Mouse (Mus musculus) CH12F3 (cell line): ENCODE data around the gene Dmc1.

Experiments used
- in situ Hi-C: fragments of 300-500 bp; cut with MboI; formaldehyde crosslinking; loops from 2 replicates; pipeline ENCODE4 v1.14.3; 2020; ENCODE audit warnings: low sequenced_read_pairs

The Dmc1 gene

DNA sequence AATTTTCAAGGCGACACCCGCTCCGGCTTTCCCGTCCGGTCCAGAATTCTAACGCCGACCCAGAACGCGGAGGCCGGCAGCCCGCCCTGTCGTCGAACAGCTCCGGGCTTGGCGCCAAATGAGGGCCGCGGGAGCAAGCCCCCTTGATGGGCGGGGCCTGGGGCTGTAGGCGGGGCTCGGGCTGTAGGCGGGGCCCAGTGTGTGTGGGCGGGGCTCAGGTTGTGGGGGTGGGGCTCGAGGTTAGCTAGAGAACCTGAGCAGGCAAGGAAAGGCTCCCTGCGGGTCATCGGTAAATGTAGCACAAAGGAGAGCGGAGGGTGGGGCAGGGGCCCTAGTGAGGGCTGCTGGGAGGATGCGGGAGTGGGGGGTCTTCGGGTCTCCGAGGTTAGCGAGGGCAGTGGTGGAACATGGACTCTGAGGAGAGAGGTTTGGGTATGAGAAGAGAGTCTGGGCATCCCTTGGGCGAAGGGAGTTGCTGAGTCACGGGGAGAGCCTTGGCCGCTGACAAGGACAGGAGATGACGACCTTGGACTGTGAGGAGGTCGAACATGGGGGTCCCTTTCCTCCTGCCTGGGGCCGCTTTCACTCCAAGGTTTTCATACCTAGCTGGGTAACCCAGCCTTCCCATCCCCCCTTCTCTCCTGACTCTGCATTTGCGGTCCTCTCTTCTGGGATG lies at the start of gene Dmc1:
TSS of gene Dmc1 (minus strand) at position 120 of the 676 bp plus-strand sequence.
- in situ Hi-C loops = no loop called here

DNA sequence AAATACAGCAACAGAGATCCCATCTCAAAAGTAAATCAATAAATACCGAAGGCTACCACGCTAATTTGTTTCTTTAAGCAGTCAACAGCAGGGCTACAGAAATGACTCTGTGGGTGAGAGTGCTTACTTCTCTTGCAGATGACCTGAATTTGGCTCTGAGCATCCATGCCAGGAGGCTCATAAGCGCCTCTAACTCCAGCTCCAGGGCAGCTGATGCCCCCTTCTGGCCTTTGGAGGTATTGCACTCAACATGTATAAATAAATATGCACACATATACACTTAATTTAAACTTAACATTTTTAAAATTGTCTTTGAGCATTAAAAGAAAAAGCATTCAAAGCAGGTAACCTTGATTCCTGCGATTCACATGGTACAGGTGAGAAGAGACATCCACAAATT lies 46.6 kb upstream of the Dmc1 start:
- in situ Hi-C loops = no loop called here

DNA sequence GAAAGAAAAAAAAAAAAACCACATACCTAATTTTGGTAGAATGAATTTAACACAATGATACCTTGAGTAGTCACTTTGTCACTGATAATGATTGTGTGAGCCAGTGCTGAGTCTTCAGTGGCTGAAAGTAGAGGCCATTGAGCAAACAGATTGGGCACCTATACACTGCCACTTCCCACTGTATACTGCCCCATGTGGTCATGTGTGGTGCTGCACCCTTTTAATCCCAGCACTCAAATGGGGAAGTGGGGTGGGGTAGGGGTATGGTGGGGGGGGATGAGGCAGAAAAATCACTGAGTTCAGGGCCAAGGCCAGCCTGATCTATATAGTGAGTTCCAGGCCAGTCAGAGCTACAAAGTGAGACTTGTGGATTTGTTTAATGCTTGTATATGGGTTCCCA lies 45.7 kb upstream of the Dmc1 start:
- in situ Hi-C loops = no loop called here

DNA sequence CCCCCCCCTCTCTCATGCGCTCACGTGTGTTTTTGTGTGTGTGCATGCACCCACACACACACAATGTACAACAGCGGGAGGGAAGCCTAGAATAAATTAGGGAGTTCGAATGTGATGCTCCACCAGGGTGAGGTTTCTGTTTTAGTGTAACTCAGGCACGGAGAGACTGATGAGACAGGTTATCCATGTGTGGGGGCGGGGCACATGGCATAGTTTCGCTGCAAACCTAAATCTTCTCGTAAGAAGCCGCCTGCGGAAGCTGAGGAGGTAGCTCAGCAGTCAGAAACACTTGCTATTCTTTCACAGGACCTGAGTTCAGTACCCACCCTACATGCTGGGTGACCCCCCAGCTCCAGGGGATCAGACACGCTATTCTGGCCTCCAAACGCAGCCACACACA lies 43.2 kb upstream of the Dmc1 start:
- in situ Hi-C loops = no loop called here

DNA sequence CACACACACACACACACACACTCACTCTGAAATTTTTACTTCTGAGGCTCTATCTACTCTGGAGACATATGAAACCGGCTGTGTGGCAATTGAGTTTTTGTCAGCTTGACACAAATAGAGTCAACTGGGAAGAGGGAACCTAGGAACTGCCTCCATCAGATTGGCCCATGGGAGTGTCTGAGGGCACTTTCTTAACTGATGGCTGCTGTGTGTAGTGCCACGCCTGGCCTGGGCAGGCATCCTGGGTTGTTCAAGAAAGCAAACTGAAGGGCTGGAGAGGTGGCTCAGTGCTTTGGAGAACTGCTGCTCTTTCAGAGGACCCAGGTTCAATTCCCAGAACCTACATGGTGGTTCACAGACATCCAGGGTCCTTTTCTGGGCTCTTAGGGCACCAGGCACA lies 40.6 kb upstream of the Dmc1 start:
- in situ Hi-C loops = no loop called here

DNA sequence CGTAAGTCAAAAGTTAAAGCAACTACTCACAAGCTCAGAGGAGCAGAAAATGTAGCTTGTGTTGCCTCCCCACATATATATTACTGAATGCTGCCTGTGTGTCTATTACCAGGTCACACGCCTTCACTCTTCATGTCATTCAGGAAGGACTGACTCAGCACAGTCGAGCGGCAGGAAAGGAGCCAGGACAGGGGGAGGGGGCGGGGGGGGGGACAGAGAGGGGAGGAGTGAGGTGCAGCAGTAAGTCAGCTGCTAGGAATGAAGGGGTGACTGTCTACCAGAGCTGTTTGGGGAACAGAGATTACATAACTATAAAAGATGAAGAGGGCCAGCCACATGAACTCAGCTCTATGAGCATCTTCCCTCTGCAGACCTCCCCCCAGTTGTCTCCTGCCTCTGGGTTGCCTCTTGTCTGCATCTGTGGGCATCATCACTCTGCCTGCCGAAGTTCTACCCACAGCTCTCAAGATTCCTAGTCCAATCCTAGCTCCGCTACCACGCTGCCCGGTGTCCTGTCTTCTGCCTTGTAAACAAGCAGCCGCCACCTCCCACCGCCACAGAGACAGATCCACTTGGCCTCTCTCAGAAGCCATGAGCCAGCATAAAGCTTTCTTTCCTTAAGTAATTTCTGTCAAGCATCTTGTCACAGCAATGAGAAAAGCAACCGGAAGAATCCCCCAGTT lies 36.4 kb upstream of the Dmc1 start:
- in situ Hi-C loops = no loop called here

DNA sequence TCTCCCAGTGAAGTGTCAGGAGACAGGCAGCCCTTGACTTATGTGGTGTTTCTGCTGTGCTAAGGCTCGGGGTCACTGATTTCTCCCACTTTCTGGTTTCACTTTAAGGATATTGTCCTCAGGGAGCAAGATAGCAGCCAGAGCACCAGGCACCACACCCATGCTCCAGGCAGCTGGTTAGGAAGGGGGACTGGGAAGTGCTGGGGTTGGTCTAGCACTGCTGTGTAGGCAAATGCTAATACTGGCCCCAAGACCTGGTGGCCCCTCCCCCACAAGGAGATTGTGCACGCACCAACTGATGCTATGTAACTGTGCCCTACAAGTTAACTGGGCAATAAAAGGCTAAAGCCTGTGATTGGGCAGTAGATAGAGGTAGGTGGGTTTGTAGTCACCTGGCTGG lies 25.6 kb upstream of the Dmc1 start:
- in situ Hi-C loops = no loop called here

DNA sequence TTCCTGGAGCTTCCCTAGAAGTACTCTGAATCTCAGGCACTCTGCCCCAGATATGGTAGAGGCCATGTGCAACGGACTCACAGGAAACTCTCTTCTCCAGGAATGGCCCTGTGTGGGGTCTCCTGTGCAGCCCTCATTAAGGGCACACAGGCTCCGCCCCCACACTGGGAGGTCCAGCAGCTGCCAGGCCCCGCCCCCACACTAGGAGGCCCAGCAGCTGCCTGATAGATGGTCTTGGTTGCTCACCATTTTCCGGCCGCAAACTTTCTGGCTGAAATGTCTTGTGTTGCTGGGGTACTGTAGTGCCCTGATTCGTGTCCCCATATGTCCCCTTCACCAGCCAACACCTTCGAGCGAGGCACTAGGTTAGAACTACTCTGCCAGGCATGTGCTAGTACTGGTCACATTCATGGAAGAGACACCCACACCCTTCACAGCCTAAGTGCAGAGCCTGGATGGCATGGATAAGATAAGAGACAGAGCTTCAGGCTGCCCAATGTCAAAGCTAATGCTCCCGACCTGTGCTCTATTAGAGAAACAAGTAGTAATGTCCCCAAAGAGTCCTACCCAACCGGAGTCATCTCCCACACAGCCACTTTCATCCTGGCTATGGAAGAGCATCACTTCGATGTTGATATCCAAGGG lies 15.0 kb upstream of the Dmc1 start:
- in situ Hi-C loops = no loop called here

DNA sequence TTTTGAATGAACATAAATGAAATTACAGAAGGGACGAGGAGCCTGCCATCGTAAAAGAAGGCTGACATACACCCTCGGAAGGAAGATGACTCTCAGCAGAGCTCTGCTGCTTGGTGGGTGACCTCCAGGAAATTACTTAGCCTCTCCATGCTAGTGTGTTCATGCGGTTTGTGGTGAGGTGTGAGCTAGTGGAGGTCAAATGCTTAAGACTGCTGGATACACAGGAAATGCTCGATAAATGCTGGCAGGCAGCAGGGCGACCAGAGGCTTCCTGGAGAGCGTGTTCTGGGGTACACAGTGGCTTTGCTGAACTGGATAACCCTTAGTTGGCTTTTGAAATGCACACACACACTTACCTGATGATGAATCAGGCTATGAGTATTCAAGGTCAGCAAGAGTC lies 13.5 kb upstream of the Dmc1 start:
- in situ Hi-C loops = no loop called here

DNA sequence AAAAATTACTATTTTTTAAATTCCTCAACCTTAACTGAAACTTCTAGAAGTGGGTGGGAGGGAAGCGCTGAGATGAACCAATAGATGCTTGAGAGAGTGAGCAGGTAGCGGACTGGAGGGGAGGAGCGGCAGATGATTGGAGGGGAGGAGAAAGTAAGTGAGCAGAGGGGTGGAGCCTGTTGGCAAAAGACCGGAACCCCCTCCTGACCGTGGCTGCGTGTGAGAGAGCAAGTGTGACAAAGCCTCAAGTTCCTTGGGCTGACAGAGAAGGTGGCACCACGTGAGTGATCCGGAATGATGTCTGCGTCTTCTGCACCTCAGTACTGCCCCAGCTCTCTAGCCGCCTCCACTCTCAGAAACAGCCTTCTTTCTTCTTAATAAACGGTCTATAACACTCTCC lies 12.2 kb upstream of the Dmc1 start:
- in situ Hi-C loops = no loop called here

DNA sequence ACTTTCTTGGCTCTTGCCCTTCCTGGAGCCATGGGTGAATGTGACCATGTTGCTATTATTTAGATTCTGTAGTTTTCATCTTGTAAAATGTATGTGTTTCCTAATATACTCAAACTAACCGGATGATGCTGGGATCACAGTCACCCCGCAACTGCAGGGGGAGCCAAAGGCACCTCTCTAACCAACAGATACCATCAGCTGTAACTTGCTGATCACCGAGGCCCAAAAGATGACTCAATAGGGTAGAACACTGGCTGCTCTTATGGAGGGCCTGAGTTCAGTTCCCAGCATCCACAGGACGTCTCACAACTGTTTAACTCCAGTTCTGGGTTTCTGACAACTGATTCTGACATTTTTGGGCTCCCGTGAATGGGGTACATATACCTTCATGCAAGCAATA lies 11.8 kb upstream of the Dmc1 start:
- in situ Hi-C loops = no loop called here

DNA sequence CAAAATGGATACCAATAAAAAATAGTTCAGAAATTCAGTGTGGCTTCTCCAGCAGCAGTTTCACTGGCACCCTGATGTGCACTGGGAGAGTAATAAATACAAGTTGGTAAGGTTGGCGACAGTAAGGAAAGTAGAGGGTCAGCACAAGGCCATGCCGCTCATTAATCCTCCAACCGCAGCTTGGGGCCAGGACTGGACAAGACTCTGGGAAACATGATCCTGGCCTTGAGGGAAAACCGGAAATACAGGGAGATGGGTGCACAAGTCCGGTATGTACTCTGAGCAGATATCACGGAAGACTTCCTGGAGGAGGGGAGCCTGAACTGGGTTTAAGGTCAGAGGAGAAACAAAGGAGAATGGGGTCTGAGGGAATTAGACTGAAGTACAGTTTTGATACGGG lies 10.6 kb upstream of the Dmc1 start:
- in situ Hi-C loops = no loop called here

DNA sequence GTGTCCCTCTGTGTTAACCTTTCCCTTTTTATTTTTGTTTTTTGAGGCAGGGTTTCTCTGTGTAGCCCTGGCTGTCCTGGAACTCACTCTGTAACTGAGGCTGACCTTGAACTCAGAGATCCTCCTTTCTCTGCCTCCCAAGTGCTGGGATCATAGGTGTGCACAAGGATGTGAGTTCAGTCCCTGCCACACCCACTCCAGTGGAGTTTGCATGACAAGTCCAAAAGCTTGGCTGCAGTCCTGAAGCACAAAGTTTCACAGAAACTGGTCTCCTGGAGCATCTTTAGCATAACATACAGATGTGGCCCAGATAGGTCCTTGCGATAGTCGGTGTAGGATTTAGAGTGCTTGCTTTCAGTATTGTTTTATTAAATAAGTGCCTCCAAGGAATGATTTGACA lies 4.3 kb upstream of the Dmc1 start:
- in situ Hi-C loops = no loop called here

DNA sequence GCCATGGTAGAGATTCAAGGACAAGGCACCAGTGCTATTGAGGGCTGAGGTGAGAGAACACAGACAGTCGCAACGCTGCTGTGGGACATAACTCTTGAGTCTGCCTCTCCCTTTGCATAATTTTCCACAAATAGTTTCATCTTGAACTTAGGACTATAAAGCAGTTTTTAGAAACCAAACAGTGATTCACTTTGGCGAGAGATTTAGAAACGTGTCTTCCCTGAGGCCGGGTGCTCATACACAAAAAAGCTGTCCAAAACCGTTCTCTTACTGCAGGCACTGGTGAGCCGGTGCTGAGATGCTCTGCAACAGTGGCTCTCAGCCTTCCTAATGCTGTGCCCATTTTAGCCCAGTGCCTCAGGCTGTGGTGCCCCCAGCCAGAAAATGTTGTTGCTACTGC lies 3.3 kb upstream of the Dmc1 start:
- in situ Hi-C loops = no loop called here

DNA sequence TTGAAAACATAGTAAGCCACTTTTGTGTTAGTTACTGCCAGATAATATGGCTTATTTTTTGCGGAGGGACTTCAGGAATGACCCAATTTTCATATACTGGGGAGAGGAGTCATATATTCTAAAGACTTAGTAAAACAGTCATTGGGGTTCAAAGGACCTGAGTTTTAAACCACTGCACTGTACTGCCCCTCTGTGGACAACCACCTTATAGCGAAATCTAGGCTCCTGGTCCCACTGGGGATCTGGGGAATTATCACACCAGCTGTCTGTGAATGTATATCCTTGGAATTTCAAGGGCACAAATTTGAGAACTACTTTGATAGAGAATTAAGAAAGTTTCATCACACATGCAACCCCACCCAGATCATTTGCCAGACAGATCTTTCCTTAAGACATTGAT lies 2.8 kb upstream of the Dmc1 start:
- in situ Hi-C loops = no loop called here

DNA sequence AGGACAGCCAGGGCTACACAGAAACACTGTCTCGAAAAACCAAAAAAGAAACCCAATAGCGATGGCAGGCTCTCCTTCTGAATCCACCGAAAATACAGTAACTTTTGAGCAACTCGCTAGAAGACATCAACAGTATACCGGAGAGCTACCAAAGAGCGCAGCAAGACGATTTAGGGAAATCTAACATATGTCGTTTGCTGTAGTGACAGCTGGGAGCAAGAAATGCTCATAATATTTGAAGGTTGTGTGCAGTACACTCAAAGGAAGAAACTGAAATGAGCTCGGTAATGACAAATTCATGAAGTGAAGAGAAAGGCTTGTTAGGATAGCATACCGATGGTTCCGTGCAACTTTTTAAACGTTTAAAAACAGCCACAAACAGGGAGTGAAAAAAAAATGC lies 1.3 kb upstream of the Dmc1 start:
- in situ Hi-C loops = no loop called here

DNA sequence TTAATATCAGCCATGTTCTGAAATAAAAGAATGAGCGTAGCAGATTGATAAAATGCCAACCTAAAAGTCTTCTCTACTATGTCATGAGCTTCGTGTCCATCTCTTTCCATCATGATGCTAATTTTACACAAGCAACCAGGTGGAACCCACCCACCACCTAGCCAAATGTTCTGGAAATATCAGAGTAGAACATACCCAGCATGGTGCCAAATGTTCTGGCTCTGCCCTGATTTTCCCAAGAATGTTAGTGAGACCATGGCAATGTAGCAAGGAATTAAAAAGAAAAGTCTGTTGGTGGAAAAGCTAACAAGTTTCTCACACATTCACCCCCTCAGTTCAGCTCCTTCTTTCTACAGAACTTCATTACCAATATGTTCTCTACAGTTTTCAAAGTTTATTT lies 4.7 kb downstream of the Dmc1 start:
- in situ Hi-C loops = no loop called here

DNA sequence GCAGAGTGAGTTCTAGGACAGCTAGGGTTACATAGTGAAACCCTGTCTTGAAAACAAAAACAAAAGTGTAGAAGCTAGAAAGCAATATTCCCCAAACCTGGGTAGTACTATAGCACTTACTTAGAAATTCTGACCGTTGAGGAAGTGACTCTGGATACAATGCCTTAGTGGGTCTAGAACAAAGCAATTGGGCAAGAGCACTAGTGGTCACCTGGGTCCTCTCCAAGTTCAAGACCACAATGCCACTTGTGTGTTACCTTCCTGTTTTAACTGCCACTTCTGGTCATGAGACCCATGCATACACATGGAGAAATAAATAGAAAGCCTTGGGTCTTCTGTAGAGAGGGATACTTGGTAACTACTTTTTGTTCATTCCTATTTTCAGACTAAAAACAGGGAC lies 6.2 kb downstream of the Dmc1 start:
- in situ Hi-C loops = no loop called here

DNA sequence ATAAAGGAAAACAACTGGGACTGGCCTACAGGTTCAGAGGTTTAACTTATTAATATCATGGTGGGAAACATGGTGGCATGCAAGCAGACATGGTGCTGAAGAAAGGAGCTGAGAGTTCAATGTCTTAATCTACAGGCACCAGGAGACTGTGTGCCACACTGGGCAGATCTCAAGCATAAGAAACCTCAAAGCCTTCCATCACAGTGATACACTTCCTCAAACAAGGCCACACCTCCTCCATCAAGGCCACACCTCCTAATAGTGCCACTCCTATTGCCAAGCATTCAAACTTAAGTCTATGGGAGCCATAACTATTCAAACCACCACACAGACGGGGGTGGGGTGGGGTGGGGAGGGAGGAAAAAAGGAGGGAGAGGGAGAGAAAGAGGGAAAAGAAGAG lies 23.3 kb downstream of the Dmc1 start:
- in situ Hi-C loops = no loop called here

DNA sequence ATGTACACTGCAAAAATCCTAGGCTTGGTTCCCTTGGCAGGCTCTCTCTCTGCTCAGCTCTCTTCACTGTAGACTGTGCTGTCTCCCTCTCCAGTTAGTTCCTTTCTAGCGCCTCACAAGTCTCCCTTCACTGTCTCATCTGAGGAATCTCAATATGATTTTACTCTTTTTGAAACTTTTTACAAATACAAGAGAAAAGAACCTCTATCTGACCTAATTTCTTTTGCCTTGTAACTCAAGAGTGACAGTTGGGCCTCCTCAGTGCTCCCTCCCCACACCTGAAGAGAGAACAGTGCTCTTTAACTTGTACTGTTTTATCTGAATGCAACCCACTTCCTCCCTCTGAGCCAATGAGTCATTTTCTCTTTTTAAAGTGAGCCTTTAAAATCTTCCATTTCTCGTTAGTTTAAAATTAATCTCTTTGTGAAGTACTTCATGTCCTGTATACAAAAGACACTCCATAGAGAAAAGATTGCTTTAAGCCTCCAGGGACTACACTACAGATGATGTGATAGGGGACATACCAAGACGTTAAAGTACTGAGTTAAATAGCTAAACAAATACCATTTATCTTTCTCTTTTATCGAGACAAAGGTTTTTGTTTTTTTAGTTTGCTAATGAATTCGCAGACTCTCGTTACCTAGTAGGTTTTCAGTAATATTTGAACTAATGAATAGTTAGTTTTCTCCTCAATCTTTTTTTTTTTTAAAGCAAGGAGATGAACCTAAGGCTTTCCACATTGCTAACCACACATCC lies 27.1 kb downstream of the Dmc1 start:
- in situ Hi-C loops = no loop called here

DNA sequence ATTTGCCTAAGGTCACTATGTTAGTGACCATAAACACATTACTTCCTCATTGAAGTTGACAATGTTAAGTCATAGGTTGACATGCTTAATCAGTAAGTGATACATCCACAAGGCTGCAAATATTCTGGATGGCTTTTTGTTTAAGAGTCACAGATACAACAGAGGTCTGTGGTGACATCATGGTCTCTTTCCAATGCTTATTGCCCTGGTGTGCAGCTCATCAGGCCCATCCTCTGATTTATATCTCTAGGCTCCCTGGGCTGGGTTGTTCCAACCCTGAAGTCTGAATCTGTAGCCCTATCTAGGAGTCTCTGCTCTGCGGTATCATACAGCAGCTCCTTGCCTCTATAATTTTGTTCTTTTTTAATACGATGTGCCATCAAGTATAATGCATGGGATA lies 28.0 kb downstream of the Dmc1 start:
- in situ Hi-C loops = no loop called here
